Mouse (Mus musculus) neutrophil, adult 59 days (primary cell): ENCODE results near the gene Slc2a3. TPM values are rescaled to one million over a fixed set of nuclear protein-coding genes. Genes with fewer than 3 reads are reported as not detected.

Source experiments
- total RNA-seq, 2 experiments: library from RNA; stranded (reverse); gene quantifications; 1 replicate in 1 of 2; 2 replicates in 1 of 2; pipeline ENCODE4 v1.2.4; 2023

The Slc2a3 gene
- total RNA-seq = 100 to 1,000 TPM; 488 to 517 TPM

GRCm38 (mm10) chr6:122801301-122801800 lies at the start of gene Slc2a3:
Gene Slc2a3, minus strand, starts transcription at chr6:122801640.

GRCm38 (mm10) chr6:122819306-122820070 lies 18.0 kb upstream of the Slc2a3 start, which contains the start of gene Foxj2:
Gene Foxj2, plus strand, starts transcription at chr6:122819914.

GRCm38 (mm10) chr6:122707036-122707800 lies 94.2 kb downstream of the Slc2a3 start, which contains the start of gene Nanog:
Gene Nanog, plus strand, starts transcription at chr6:122707489.

Other genes starting within 250 kb of the Slc2a3 start
- not detected for gene Aicda, start 247.8 kb downstream of the Slc2a3 start, total RNA-seq
- gene Apobec1, start 199.2 kb downstream of the Slc2a3 start, total RNA-seq = 10 to 100 TPM; 75.2 to 89.4 TPM
- under 1 TPM; 0.18 to 0.53 TPM for gene Gdf3, start 191.6 kb downstream of the Slc2a3 start, total RNA-seq
- not detected for gene Dppa3, start 175.2 kb downstream of the Slc2a3 start, total RNA-seq
- gene Nanog, start 94.2 kb downstream of the Slc2a3 start, total RNA-seq = not detected
- 10 to 100 TPM; 28.5 to 32.6 TPM for gene Foxj2, start 18.3 kb upstream of the Slc2a3 start, total RNA-seq
- under 1 TPM; 0.64 to 0.67 TPM for gene C3ar1, start 54.5 kb upstream of the Slc2a3 start, total RNA-seq
- 10 to 100 TPM; 53.5 to 68.4 TPM for gene Necap1, start 72.8 kb upstream of the Slc2a3 start, total RNA-seq
- 10 to 100 TPM; 44.7 to 63.5 TPM for gene Clec4a1, start 120.2 kb upstream of the Slc2a3 start, total RNA-seq
- gene Clec4a3, start 150.9 kb upstream of the Slc2a3 start, total RNA-seq = 10 to 100 TPM; 48.5 to 75.5 TPM
- 1 to 10 TPM; 1.1 to 1.3 TPM for gene Clec4a4, start 188.7 kb upstream of the Slc2a3 start, total RNA-seq
- gene Clec4b1, start 248.3 kb upstream of the Slc2a3 start, total RNA-seq = 1 to 10 TPM; 3.0 to 7.4 TPM